Comparison of ENCODE assay signal across 9 mouse cellular contexts in genomic region chr19:41913774-41914591, GRCm38 (mm10). TPM values are rescaled to one million over a fixed set of nuclear protein-coding genes. Genes with fewer than 3 reads are reported as not detected.
DNase-seq lines count a peak whose midpoint lies in the region; ATAC-seq and TF ChIP-seq lines count a peak whose summit lies in the region.
"Had no signal": no experiment of that assay in that cellular context is flagged by ENCODE, and none has a peak within 500 bp of the region (broad histone marks: within the 10 kb centered on the region; RNA-seq: fewer than 3 reads in every experiment).

No protein-coding gene starts in this region.

- 0 out of 2 replicates have a peak overlapping the region, but pooled peaks have one; percentile 71 for H3K4me3 ChIP-seq in lung, postnatal 0 days (ENCODE audit: low read depth, low read length)
- peak overlapping the region; percentile 96 for H3K4me3 ChIP-seq in embryonic fibroblast, embryonic 13.5 days (ENCODE audit: insufficient read depth, low read length)
- peak overlapping the region; percentile 89 for H3K4me3 ChIP-seq in limb, embryonic 15.5 days
- peak overlapping the region; percentile 100 for H3K4me3 ChIP-seq in stomach, embryonic 16.5 days (replicated peaks; ENCODE audit: low read length)

- peak; percentile 19 for DNase-seq in lung, postnatal 0 days (ENCODE audit: low spot score)
- DNase-seq in lung, postnatal 25 days (ENCODE audit: low spot score), result no peak
- no peak for DNase-seq in adrenal gland, postnatal 4 days (ENCODE audit: low spot score in 2 of 2)
- no peak for DNase-seq in left cerebral cortex, adult 8-10 months (ENCODE audit: low spot score in 2 of 2)
- DNase-seq: retina, postnatal 1 day had no signal

- H3K36me3 ChIP-seq in lung, postnatal 0 days (ENCODE audit: insufficient read depth, low read length), result peaks cover 17% of the 10 kb centered on the region
- peaks cover 24% of the 10 kb centered on the region for H3K36me3 ChIP-seq in limb, embryonic 15.5 days
- H3K36me3 ChIP-seq in stomach, embryonic 16.5 days (ENCODE audit: control insufficient read depth, insufficient read depth, low read length), result peaks cover 17% of the 10 kb centered on the region

- peak overlapping the region; percentile 22; the same call in 1 of the 2 replicates for H3K27ac ChIP-seq in lung, postnatal 0 days (ENCODE audit: low read length)
- peak overlapping the region; percentile 85 for H3K27ac ChIP-seq in embryonic fibroblast, embryonic 13.5 days (ENCODE audit: insufficient read depth, low read length)
- no peak overlapping the region; the same call in 1 of the 2 replicates for H3K27ac ChIP-seq in limb, embryonic 15.5 days
- peak overlapping the region; percentile 92; the same call in 1 of the 2 replicates for H3K27ac ChIP-seq in stomach, embryonic 16.5 days (ENCODE audit: low read length)

- no peaks in the 10 kb centered on the region for H3K27me3 ChIP-seq in lung, postnatal 0 days (replicated peaks; ENCODE audit: insufficient read depth, low read length)
- H3K27me3 ChIP-seq in limb, embryonic 15.5 days, result no peaks in the 10 kb centered on the region
- H3K27me3 ChIP-seq in stomach, embryonic 16.5 days (ENCODE audit: control insufficient read depth, insufficient read depth, low read length), result no peaks in the 10 kb centered on the region

- peak overlapping the region; percentile 91 for H3K4me2 ChIP-seq in lung, postnatal 0 days (replicated peaks; ENCODE audit: low read depth, low read length)
- H3K4me2 ChIP-seq in limb, embryonic 15.5 days, result peak overlapping the region; percentile 83
- peak overlapping the region; percentile 82 for H3K4me2 ChIP-seq in stomach, embryonic 16.5 days (ENCODE audit: low read depth, low read length)

- TF ChIP-seq EP300 in lung, postnatal 0 days (IDR thresholded peaks at IDR 0.05), result no peak

- peaks cover 16% of the 10 kb centered on the region; the same call in 1 of the 2 replicates for H3K4me1 ChIP-seq in lung, postnatal 0 days (ENCODE audit: insufficient read depth, low read depth, low read length)
- peaks cover 2% of the 10 kb centered on the region for H3K4me1 ChIP-seq in embryonic fibroblast, embryonic 13.5 days (ENCODE audit: control insufficient read depth, insufficient read depth, low read length)
- H3K4me1 ChIP-seq in limb, embryonic 15.5 days, result peaks cover 19% of the 10 kb centered on the region
- H3K4me1 ChIP-seq in stomach, embryonic 16.5 days (ENCODE audit: control insufficient read depth, insufficient read depth, low read length), result peaks cover 18% of the 10 kb centered on the region

- WGBS in lung, postnatal 0 days, result 41% methylated on average over 6 of the region's 6 CpGs
- 38% methylated on average over 6 of the region's 6 CpGs for WGBS in limb, embryonic 15.5 days
- WGBS in stomach, embryonic 16.5 days, result 43% methylated on average over 6 of the region's 6 CpGs

- no peak for TF ChIP-seq POLR2A in embryonic fibroblast, embryonic 13.5 days (IDR thresholded peaks at IDR 0.05; ENCODE audit: low read depth, low read length)

- no peak overlapping the region for H3K9ac ChIP-seq in lung, postnatal 0 days (replicated peaks; ENCODE audit: low read depth)
- peak overlapping the region; percentile 85 for H3K9ac ChIP-seq in limb, embryonic 15.5 days
- H3K9ac ChIP-seq in stomach, embryonic 16.5 days (ENCODE audit: low read length), result peak overlapping the region; percentile 100

- H3K9me3 ChIP-seq in lung, postnatal 0 days (ENCODE audit: low read length), result no peaks in the 10 kb centered on the region
- no peaks in the 10 kb centered on the region for H3K9me3 ChIP-seq in limb, embryonic 15.5 days
- no peaks in the 10 kb centered on the region for H3K9me3 ChIP-seq in stomach, embryonic 16.5 days (replicated peaks; ENCODE audit: control insufficient read depth, low read length)

- TF ChIP-seq CTCF in lung, postnatal 0 days (IDR thresholded peaks at IDR 0.05), result no peak
- no peak for TF ChIP-seq CTCF in embryonic fibroblast, embryonic 13.5 days (IDR thresholded peaks at IDR 0.05; ENCODE audit: borderline replicate concordance, insufficient read depth, low read length)

- no peak for ATAC-seq in lung, postnatal 0 days
- no peak for ATAC-seq in limb, embryonic 15.5 days (ENCODE audit: insufficient number of reproducible peaks, low FRiP score, low TSS enrichment, low read depth)
- no peak for ATAC-seq in stomach, embryonic 16.5 days (ENCODE audit: insufficient read depth, low FRiP score)
- no peak for ATAC-seq in inflammation-experienced regulatory T-cells, adult 6 months

RNA-seq across cellular contexts. Expression of gene Pgam1, which starts 2.3 kb away (rescaled TPM):
- 152 TPM in 2 replicates for polyA plus RNA-seq in lung, postnatal 0 days (2015; fragmentation: Nextera tagmentation; extraction: Ambion mirVana)
- polyA plus RNA-seq in embryonic fibroblast, embryonic 13.5 days (2011; ENCODE audit: insufficient read length, low read depth, missing spikeins), result 403 and 492 TPM in 2 replicates
- 668 TPM in 2 replicates for polyA plus RNA-seq in limb, embryonic 15.5 days (2015; fragmentation: Nextera tagmentation; extraction: Ambion mirVana)
- polyA plus RNA-seq in stomach, embryonic 16.5 days (2015; fragmentation: Nextera tagmentation; extraction: Ambion mirVana), result 706 and 744 TPM in 2 replicates
- total RNA-seq in adrenal gland, postnatal 4 days (2021), result 100 to 1,000 TPM; 411 to 420 TPM
- polyA plus RNA-seq in inflammation-experienced regulatory T-cells, adult 6 months (2017; shearing (Covaris generic)), result 10 to 100 TPM; 52.3 to 81.2 (median 59.2) TPM
- 100 to 1,000 TPM; 554 to 587 (median 579) TPM for total RNA-seq in left cerebral cortex, adult 8-10 months (2022)

RNA-seq across cellular contexts. Expression of gene Rrp12, which starts 18.0 kb away (rescaled TPM):
- 2.7 and 2.9 TPM in 2 replicates for polyA plus RNA-seq in lung, postnatal 0 days (2015; fragmentation: Nextera tagmentation; extraction: Ambion mirVana)
- polyA plus RNA-seq in embryonic fibroblast, embryonic 13.5 days (2011; ENCODE audit: insufficient read length, low read depth, missing spikeins), result 11.3 and 12.8 TPM in 2 replicates
- 16.1 and 17.4 TPM in 2 replicates for polyA plus RNA-seq in limb, embryonic 15.5 days (2015; fragmentation: Nextera tagmentation; extraction: Ambion mirVana)
- 15.4 and 15.9 TPM in 2 replicates for polyA plus RNA-seq in stomach, embryonic 16.5 days (2015; fragmentation: Nextera tagmentation; extraction: Ambion mirVana)
- 10 to 100 TPM; 13.2 to 13.4 TPM for total RNA-seq in adrenal gland, postnatal 4 days (2021)
- 1 to 10 TPM; 5.9 to 8.6 (median 7.5) TPM for polyA plus RNA-seq in inflammation-experienced regulatory T-cells, adult 6 months (2017; shearing (Covaris generic))
- 10 to 100 TPM; 30.1 to 33.4 (median 30.9) TPM for total RNA-seq in left cerebral cortex, adult 8-10 months (2022)

RNA-seq across cellular contexts. Expression of gene Exosc1, which starts 19.2 kb away (rescaled TPM):
- polyA plus RNA-seq in lung, postnatal 0 days (2015; fragmentation: Nextera tagmentation; extraction: Ambion mirVana), result 43.4 and 45.2 TPM in 2 replicates
- 49.8 and 50.9 TPM in 2 replicates for polyA plus RNA-seq in embryonic fibroblast, embryonic 13.5 days (2011; ENCODE audit: insufficient read length, low read depth, missing spikeins)
- 70.4 and 70.7 TPM in 2 replicates for polyA plus RNA-seq in limb, embryonic 15.5 days (2015; fragmentation: Nextera tagmentation; extraction: Ambion mirVana)
- 63.0 and 64.4 TPM in 2 replicates for polyA plus RNA-seq in stomach, embryonic 16.5 days (2015; fragmentation: Nextera tagmentation; extraction: Ambion mirVana)
- 10 to 100 TPM; 30.1 to 33.8 TPM for total RNA-seq in adrenal gland, postnatal 4 days (2021)
- 10 to 100 TPM; 66.9 to 92.2 (median 92.1) TPM for polyA plus RNA-seq in inflammation-experienced regulatory T-cells, adult 6 months (2017; shearing (Covaris generic))
- 10 to 100 TPM; 26.0 to 31.7 (median 29.0) TPM for total RNA-seq in left cerebral cortex, adult 8-10 months (2022)

RNA-seq across cellular contexts. Expression of gene Zdhhc16, which starts 19.3 kb away (rescaled TPM):
- 46.9 and 55.1 TPM in 2 replicates for polyA plus RNA-seq in lung, postnatal 0 days (2015; fragmentation: Nextera tagmentation; extraction: Ambion mirVana)
- 65.7 and 89.8 TPM in 2 replicates for polyA plus RNA-seq in embryonic fibroblast, embryonic 13.5 days (2011; ENCODE audit: insufficient read length, low read depth, missing spikeins)
- 85.7 and 91.7 TPM in 2 replicates for polyA plus RNA-seq in limb, embryonic 15.5 days (2015; fragmentation: Nextera tagmentation; extraction: Ambion mirVana)
- polyA plus RNA-seq in stomach, embryonic 16.5 days (2015; fragmentation: Nextera tagmentation; extraction: Ambion mirVana), result 76.2 and 76.6 TPM in 2 replicates
- 10 to 100 TPM; 43.4 to 48.4 TPM for total RNA-seq in adrenal gland, postnatal 4 days (2021)
- polyA plus RNA-seq in inflammation-experienced regulatory T-cells, adult 6 months (2017; shearing (Covaris generic)), result 10 to 100 TPM; 38.4 to 48.4 (median 43.2) TPM
- 10 to 100 TPM; 38.1 to 43.7 (median 42.7) TPM for total RNA-seq in left cerebral cortex, adult 8-10 months (2022)
